Mouse (Mus musculus): ENCODE data around the gene Cd44.

Cd44 gene

GRCm38 (mm10) chr2:102815289-102815809, 86.1 kb downstream of the Cd44 start:
- DNase-seq = peak in 1 of 2 experiments; percentile 1

GRCm38 (mm10) chr2:102812756-102813155, 88.7 kb downstream of the Cd44 start:
- no peak for DNase-seq

- DNase-seq = no peak
These were observed 92.0 kb downstream of the Cd44 start for GRCm38 (mm10) chr2:102809436-102809835.

- no peak for DNase-seq
These were observed 93.8 kb downstream of the Cd44 start for GRCm38 (mm10) chr2:102807633-102808032.

GRCm38 (mm10) chr2:102805761-102806496, 95.5 kb downstream of the Cd44 start:
- DNase-seq = peak; percentile 9 to 28

GRCm38 (mm10) chr2:102805283-102805682, 96.2 kb downstream of the Cd44 start:
- peak; percentile 2 to 7 for DNase-seq

- DNase-seq = peak; percentile 5 to 43
These were observed 97.4 kb downstream of the Cd44 start for GRCm38 (mm10) chr2:102804109-102804508.

GRCm38 (mm10) chr2:102801899-102802298, 99.6 kb downstream of the Cd44 start:
- no peak for DNase-seq

GRCm38 (mm10) chr2:102798149-102798548, 103.3 kb downstream of the Cd44 start:
- no peak for DNase-seq

GRCm38 (mm10) chr2:102795034-102795433, 106.4 kb downstream of the Cd44 start:
- DNase-seq = no peak

GRCm38 (mm10) chr2:102792804-102793203, 108.7 kb downstream of the Cd44 start:
- DNase-seq = no peak

- DNase-seq = no peak
These were observed 109.8 kb downstream of the Cd44 start for GRCm38 (mm10) chr2:102791641-102792040.

- no peak for DNase-seq
These were observed 115.8 kb downstream of the Cd44 start for GRCm38 (mm10) chr2:102785696-102786095.

GRCm38 (mm10) chr2:102782751-102783150, 118.7 kb downstream of the Cd44 start:
- no peak for DNase-seq

- no peak for DNase-seq
These were observed 123.3 kb downstream of the Cd44 start for GRCm38 (mm10) chr2:102778208-102778607.

GRCm38 (mm10) chr2:102775561-102775960, 125.9 kb downstream of the Cd44 start:
- no peak for DNase-seq

GRCm38 (mm10) chr2:102774700-102775099, 126.8 kb downstream of the Cd44 start:
- DNase-seq = no peak

GRCm38 (mm10) chr2:102772276-102772675, 129.2 kb downstream of the Cd44 start:
- no peak for DNase-seq

GRCm38 (mm10) chr2:102771304-102771703, 130.2 kb downstream of the Cd44 start:
- no peak for DNase-seq

- DNase-seq = no peak
These were observed 133.2 kb downstream of the Cd44 start for GRCm38 (mm10) chr2:102768267-102768666.

GRCm38 (mm10) chr2:102764602-102765374, 136.7 kb downstream of the Cd44 start:
- DNase-seq = no peak

GRCm38 (mm10) chr2:102763991-102764390, 137.5 kb downstream of the Cd44 start:
- DNase-seq = no peak

GRCm38 (mm10) chr2:102763176-102763575, 138.3 kb downstream of the Cd44 start:
- no peak for DNase-seq
